Mouse (Mus musculus): ENCODE data around the gene Pla2g3.

Pla2g3 gene

GRCm38 (mm10) chr11:3487952-3488570 is at the start of gene Pla2g3:
Gene Pla2g3 (plus strand): TSS chr11:3488284.
- no peak for DNase-seq (ENCODE audit: low read depth, low spot score)

GRCm38 (mm10) chr11:3441696-3442443 is 46.2 kb upstream of the Pla2g3 start:
- no peak for DNase-seq (ENCODE audit: low read depth, low spot score)

GRCm38 (mm10) chr11:3442677-3443076 is 45.4 kb upstream of the Pla2g3 start:
- no peak for DNase-seq (ENCODE audit: low read depth, low spot score)

GRCm38 (mm10) chr11:3443091-3443490 is 45.0 kb upstream of the Pla2g3 start:
- no peak for DNase-seq (ENCODE audit: low read depth, low spot score)

- no peak for DNase-seq (ENCODE audit: low read depth, low spot score)
Measured at GRCm38 (mm10) chr11:3444875-3445274, 43.2 kb upstream of the Pla2g3 start.

GRCm38 (mm10) chr11:3451701-3452163 is 36.4 kb upstream of the Pla2g3 start:
- DNase-seq (ENCODE audit: low read depth, low spot score): no peak

- peak; percentile 88 for DNase-seq (ENCODE audit: low read depth, low spot score)
Measured at GRCm38 (mm10) chr11:3452167-3452639, 35.9 kb upstream of the Pla2g3 start, which contains the start of gene Rnf185. Gene Rnf185 (minus strand): TSS chr11:3452363.

- no peak for DNase-seq (ENCODE audit: low read depth, low spot score)
Measured at GRCm38 (mm10) chr11:3452769-3453168, 35.3 kb upstream of the Pla2g3 start.

GRCm38 (mm10) chr11:3453467-3453866 is 34.6 kb upstream of the Pla2g3 start:
- no peak for DNase-seq (ENCODE audit: low read depth, low spot score)

GRCm38 (mm10) chr11:3454506-3454905 is 33.6 kb upstream of the Pla2g3 start:
- no peak for DNase-seq (ENCODE audit: low read depth, low spot score)

GRCm38 (mm10) chr11:3456354-3456753 is 31.7 kb upstream of the Pla2g3 start:
- peak; percentile 45 for DNase-seq (ENCODE audit: low read depth, low spot score)

GRCm38 (mm10) chr11:3458428-3459104 is 29.5 kb upstream of the Pla2g3 start:
- no peak for DNase-seq (ENCODE audit: low read depth, low spot score)

GRCm38 (mm10) chr11:3459105-3459468 is 29.0 kb upstream of the Pla2g3 start:
- no peak for DNase-seq (ENCODE audit: low read depth, low spot score)

GRCm38 (mm10) chr11:3462846-3463245 is 25.2 kb upstream of the Pla2g3 start:
- DNase-seq (ENCODE audit: low read depth, low spot score): no peak

GRCm38 (mm10) chr11:3471448-3471850 is 16.6 kb upstream of the Pla2g3 start:
- no peak for DNase-seq (ENCODE audit: low read depth, low spot score)

GRCm38 (mm10) chr11:3472484-3472883 is 15.6 kb upstream of the Pla2g3 start:
- peak; percentile 75 for DNase-seq (ENCODE audit: low read depth, low spot score)

GRCm38 (mm10) chr11:3474480-3475115 is 13.5 kb upstream of the Pla2g3 start:
- no peak for DNase-seq (ENCODE audit: low read depth, low spot score)

GRCm38 (mm10) chr11:3475489-3475888 is 12.6 kb upstream of the Pla2g3 start:
- no peak for DNase-seq (ENCODE audit: low read depth, low spot score)

- DNase-seq (ENCODE audit: low read depth, low spot score): no peak
Measured at GRCm38 (mm10) chr11:3483980-3484642, 4.0 kb upstream of the Pla2g3 start.

- DNase-seq (ENCODE audit: low read depth, low spot score): no peak
Measured at GRCm38 (mm10) chr11:3486349-3486748, 1.7 kb upstream of the Pla2g3 start.

- DNase-seq (ENCODE audit: low read depth, low spot score): no peak
Measured at GRCm38 (mm10) chr11:3489036-3489435, 952 bp downstream of the Pla2g3 start.

All from embryo, embryonic 11.5 days (tissue).